Mouse (Mus musculus): ENCODE results near the gene Gm3159.
"Not testable (repeated sequence)": the region's sequence is repeated elsewhere in the genome, so short reads cannot be mapped to it uniquely, and the experiment has no call there.

The Gm3159 gene

GRCm38 (mm10) chr14:4397226-4397625 is at the start of gene Gm3159:
TSS of gene Gm3159 (plus strand) at chr14:4397526.
- DNase-seq (ENCODE audit: low read depth, low spot score), result not testable (repeated sequence)

DNA sequence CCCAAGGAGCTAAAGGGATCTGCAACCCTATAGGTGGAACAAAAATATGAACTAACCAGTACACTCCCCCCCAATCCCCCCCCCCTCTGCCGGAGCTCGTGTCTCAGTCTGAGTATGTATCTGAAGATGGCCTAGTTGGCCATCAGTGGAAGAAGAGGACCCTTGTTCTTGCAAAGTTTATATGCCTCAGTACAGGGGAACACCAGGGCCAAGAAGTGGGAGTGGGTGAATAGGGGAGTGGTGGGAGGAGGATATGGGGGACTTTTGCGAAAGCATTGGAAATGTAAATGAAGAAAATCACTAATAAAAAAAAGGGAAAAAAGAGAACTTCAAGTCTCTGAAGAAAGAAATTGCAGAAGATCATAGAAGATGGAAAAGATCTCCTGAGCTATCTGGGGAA is 28.3 kb upstream of the Gm3159 start:
- DNase-seq (ENCODE audit: low read depth, low spot score), result not testable (repeated sequence)

DNA sequence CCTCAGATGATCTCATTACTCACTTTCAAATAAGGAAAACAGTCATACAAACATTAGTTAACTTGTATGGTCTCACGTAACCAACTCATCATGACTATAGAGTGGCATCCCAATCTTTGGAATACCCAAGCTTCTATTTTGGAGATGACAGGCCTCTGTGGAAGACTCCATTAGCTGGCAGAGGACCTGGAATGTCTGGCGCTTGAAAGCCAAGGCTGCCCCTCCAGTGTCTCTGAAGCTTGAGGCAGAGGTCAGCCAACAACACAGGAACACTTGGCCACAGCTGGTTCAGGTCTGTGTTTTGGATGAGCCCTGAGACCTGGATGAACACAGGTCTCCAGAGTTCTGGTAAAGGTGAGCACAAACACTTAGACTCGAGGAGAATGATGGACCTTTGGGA is 27.6 kb upstream of the Gm3159 start:
- not testable (repeated sequence) for DNase-seq (ENCODE audit: low read depth, low spot score)

DNA sequence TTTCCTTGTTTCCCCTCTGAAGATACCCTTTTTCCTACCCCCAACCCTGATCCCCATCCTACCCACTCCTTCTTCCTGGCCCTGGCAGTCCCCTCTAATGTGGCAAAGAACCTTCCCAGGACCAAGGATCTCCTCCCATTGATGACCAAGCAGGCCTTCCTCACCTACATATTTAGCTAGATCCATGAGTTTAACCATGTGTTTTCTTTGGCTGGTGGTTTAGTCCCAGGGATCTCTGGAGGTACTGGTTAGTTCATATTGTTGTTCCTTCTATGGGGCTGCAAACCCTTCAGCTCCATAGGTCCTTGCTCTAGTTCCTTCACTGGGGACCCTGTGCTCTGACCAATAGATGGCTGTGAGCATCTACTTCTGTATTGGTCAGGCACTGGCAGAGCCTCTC is 19.5 kb upstream of the Gm3159 start:
- DNase-seq (ENCODE audit: low read depth, low spot score), result not testable (repeated sequence)

DNA sequence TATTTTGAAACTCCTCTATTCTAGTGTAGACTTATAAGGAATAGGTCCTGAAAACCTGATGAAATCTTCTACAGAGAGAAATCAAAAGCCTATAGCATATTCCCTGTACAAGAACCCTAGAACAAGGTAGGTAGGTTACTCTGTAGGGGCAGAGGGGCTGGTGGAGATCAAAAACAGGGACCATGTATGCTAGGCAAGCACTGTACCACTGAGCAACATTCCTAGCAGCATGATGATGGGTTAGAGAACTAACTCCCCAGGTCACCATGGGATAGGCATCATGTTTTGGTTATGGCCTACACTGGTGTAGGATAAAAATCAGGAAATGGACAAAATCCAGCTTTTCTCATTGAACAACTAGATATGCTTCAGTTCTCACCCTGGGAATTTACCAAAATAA is 11.7 kb upstream of the Gm3159 start:
- DNase-seq (ENCODE audit: low read depth, low spot score), result not testable (repeated sequence)

DNA sequence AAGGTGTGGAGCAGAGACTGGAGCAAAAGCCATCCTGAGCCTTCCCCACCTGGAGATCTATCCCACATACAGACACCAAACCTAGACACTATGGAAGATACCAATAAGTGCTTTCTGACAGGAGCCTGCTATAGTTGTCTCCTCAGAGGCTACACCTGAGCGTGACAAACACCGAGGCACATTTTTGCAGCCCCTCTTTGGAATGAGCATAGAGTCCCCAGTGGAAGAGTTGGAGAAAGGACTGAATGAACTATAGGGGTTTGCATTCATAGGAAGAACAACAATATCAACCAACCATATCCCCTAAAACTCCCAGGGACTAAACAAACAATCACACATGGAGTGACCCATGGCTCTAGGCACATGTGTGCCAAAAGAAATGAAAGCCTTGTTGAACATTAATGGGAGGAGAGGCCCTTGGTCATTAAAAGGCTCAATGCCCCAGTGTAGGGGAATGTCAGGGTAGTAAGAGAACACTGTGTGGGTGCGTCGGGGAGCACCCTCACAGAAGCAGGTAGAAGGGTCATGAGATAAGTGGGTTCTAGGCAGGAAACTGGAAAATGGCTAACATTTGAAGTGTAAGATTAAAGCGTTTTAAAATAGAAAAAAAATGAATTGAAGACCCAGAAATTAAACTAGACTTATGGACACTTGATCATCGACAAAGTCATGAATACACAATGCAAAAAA is 4.3 kb upstream of the Gm3159 start:
- not testable (repeated sequence) for DNase-seq (ENCODE audit: low read depth, low spot score)

GRCm38 (mm10) chr14:4398624-4399023 is 1.3 kb downstream of the Gm3159 start:
- not testable (repeated sequence) for DNase-seq (ENCODE audit: low read depth, low spot score)

DNA sequence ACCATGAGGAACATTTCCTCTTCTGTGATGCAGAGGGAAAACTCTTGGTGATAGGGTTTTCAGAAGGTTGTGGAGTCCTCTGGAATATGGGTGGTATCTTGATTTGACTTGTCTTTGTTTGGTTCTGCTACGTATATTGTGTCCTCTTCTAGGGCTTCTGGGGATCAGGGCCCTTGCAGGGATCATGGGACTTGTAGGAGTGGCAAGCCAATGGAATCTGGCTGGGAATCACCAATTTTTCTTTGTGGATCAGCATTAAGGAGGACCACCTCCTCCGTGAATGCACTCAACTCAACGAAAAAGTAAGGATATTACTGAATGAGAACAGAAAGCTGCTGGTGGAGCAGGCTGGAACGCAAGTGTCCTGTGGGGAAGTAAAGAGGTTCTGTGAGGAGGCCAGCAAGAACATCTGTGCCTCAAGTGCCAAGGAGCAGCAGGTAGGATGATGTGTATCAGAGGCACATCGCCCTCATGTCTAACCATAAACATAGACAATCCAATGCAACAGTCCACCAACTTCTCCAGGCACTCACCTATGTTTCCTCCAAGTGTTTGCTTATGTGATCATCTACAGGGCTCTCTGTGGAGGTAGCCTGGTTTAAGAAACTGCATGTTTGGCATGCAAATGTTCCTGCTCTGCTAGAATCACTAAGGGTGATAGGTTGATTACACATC is 2.9 kb downstream of the Gm3159 start:
- DNase-seq (ENCODE audit: low read depth, low spot score), result not testable (repeated sequence)

- DNase-seq (ENCODE audit: low read depth, low spot score), result not testable (repeated sequence)
Measured at GRCm38 (mm10) chr14:4401245-4401644, 3.9 kb downstream of the Gm3159 start.

GRCm38 (mm10) chr14:4403840-4404239 is 6.5 kb downstream of the Gm3159 start:
- not testable (repeated sequence) for DNase-seq (ENCODE audit: low read depth, low spot score)

DNA sequence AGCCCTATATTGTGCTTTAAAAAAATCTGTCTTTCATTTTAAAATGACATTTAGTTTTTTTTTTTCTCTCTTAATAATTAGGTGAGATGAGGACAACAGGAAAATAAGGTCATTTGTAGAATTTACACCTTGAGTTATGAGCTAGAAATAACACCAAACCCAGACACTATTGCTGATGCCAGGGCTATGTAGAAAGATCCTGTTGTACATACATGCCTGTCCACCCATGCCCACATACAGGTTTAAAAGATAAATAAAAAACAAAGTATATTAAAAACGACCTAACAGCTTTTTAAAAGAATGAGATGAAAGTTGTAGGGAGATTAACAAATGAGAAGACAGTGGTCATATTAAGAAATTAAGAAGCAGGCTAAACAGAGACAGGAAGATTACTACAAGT is 12.6 kb downstream of the Gm3159 start:
- DNase-seq (ENCODE audit: low read depth, low spot score), result not testable (repeated sequence)

DNA sequence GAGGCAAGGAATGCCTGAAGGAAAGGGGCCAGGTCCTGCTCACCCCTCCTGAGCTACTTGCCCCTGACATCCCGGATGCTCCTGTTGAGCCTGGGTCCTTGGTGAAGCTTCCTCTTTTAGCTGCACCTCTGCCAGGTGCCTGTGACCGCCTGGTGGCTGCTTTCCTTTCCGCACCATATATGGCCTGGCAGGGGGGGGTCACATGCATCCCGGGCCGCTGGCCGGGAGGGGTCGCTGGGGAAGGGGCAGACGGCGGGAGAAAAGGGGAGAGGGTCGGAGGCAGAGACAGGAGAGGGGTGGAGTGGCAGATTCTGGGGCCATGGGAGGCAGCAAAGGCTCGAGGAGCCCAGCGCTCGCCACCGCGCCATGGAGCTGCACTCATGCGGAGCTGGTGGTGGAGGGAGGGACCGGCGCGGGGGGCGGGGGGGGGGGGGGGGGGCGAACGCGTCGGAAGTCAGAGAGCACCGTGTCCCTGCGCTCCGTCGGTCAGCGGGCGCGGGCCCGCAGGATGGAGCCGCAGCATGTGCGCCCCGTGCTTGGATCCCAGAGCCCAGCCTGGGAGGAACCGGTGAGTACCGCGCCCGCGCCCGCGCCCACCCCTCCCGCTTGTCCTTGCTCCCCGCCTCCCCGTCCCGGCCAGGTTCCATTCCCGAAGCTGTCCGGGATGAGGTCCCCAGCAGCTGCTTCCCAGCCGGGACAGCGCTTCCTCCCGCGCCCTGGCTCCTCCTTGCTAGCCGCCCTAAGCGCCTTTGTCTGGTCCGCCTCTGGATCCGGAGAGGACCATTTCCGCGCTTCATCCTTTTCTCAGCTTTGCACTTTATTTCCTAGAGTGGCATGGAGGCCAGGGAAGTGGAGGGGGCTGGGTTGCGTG is 17.9 kb downstream of the Gm3159 start, which contains the start of gene Gm3164:
Gm3164 (plus strand) TSS at position 484 of the 871 bp plus-strand sequence.
- not testable (repeated sequence) for DNase-seq (ENCODE audit: low read depth, low spot score)

DNA sequence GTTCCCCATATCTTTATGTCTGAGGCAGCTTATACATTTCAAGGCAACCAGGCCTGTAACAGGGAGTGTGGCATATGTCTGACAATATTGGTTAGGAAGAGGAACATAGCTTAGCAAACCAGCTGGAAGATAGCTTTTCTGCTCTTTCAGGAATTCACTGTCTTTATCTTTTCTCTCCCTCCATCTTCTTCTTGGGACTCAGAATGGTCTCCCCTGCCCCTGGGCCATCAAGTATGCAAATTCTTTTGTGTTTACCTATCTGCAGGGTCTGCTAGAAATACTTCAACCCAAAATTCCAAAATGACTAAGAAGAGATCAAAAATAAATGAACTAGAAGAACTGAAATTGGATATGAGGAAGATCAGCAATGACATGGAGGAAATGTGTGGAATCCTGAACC is 33.4 kb downstream of the Gm3159 start, which contains the start of gene Gm3173:
Gm3173 (plus strand) TSS at position 301 of the 400 bp plus-strand sequence.
- DNase-seq (ENCODE audit: low read depth, low spot score), result not testable (repeated sequence)
